In the genomic region with DNA sequence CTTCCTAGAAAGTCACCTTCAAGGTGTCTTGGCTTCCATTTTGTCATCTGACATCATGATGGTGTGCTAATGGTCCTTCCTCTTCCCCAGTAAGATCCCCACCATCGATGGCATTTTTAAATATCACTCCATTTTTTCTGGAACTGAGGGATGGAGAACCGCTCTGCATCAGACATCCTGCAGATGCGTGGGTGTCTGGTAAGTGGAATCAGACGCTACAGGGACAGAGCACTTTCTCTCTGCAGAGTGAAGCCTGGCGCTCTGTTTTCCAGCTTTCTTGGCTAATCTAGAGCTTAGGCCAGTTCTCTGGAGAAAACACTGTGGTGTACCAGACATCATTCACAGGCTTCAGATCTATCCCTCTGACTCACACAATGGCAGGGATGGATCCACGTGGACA, we compare ENCODE assay signal across 18 mouse cellular contexts. TPM values are rescaled to one million over a fixed set of nuclear protein-coding genes. Genes with fewer than 3 reads are reported as not detected.
A peak's percentile ranks its signal among the peaks of the same experiment; 100 is the strongest.
DNase-seq lines count a peak whose midpoint lies in the region.
"Had no signal": no experiment of that assay in that cellular context is flagged by ENCODE, and none has a peak within 500 bp of the region (broad histone marks: within the 10 kb centered on the region; RNA-seq: fewer than 3 reads in every experiment).

No protein-coding gene starts in this region.

- DNase-seq in gastrocnemius, postnatal 25 days, result peak; percentile 22
- no peak for DNase-seq in gastrocnemius, postnatal 10 days
- peak; percentile 57 to 82 for DNase-seq in left cerebral cortex, postnatal 25 days (ENCODE audit: low spot score in 2 of 2)
- DNase-seq in left cerebral cortex, postnatal 4 days, result no peak
- DNase-seq in right cerebral cortex, adult 2 months (ENCODE audit: low spot score in 2 of 2), result peak; percentile 53 to 59
- DNase-seq in right cerebral cortex, postnatal 14 days, result no peak
- no peak for DNase-seq in adrenal gland, postnatal 10 days
- DNase-seq: adrenal gland, postnatal 14 days; cerebellum, adult 9-11 months; heart, postnatal 36 days; kidney, adult 8-10 months; kidney, postnatal 4 days; layer of hippocampus, adult 9-11 months; lung, postnatal 36 days; right cerebral cortex, postnatal 25 days; spleen, adult 18-20 months; thymus, postnatal 14 days had no signal

- intact Hi-C loops in left cerebral cortex, postnatal 25 days (cut with DNase I), result no loop called here
- intact Hi-C loops in left cerebral cortex, postnatal 4 days (cut with DNase I), result no loop called here

RNA-seq across cellular contexts. Expression of a gene that starts 40.7 kb away (rescaled TPM):
- not detected for total RNA-seq in gastrocnemius, postnatal 25 days (2021)
- not detected for total RNA-seq in gastrocnemius, postnatal 10 days (2021)
- under 1 TPM; 0.39 to 0.55 TPM for total RNA-seq in left cerebral cortex, postnatal 25 days (2021)
- total RNA-seq in left cerebral cortex, postnatal 4 days (2021), result under 1 TPM in 1 of 2 experiments, not detected in 1; 0.12 TPM
- total RNA-seq in adrenal gland, postnatal 10 days (2021), result under 1 TPM; 0.18 to 0.30 TPM
- total RNA-seq: gastrocnemius, adult 8-10 months; heart, postnatal 36 days had no signal

Comparison
In these comparisons a context has a peak if more than half of its experiments do, and no peak if none do; other contexts are left out.
1. DNase-seq: peak in gastrocnemius, postnatal 25 days (single experiment), left cerebral cortex, postnatal 25 days (2 of 2) and right cerebral cortex, adult 2 months (2 of 2); none in gastrocnemius, postnatal 10 days (single experiment), left cerebral cortex, postnatal 4 days (single experiment), right cerebral cortex, postnatal 14 days (single experiment) and adrenal gland, postnatal 10 days (single experiment).